Mouse (Mus musculus) erythroblast, embryonic 14.5 days (primary cell): ENCODE results near the gene Rerg.

Source experiments
- GATA1 ChIP-seq: IDR thresholded peaks from 2 replicates; pipeline ENCODE4 v1.6.1; 2012; ENCODE audit warnings: low read length, inconsistent platforms, mixed read lengths
- TAL1 ChIP-seq: IDR thresholded peaks from 3 replicates; pipeline ENCODE4 v1.6.1; 2012; ENCODE audit warnings: low read length, inconsistent platforms, mixed read lengths

GRCm38 (mm10) chr6:137053006-137053405 lies 117.3 kb downstream of the Rerg start:
- no peak for TF ChIP-seq GATA1
- TF ChIP-seq TAL1, result no peak
